Mouse (Mus musculus): ENCODE measurements around the gene Phyhd1.
A peak's percentile ranks its signal among the peaks of the same experiment; 100 is the strongest.

Phyhd1 gene

DNA sequence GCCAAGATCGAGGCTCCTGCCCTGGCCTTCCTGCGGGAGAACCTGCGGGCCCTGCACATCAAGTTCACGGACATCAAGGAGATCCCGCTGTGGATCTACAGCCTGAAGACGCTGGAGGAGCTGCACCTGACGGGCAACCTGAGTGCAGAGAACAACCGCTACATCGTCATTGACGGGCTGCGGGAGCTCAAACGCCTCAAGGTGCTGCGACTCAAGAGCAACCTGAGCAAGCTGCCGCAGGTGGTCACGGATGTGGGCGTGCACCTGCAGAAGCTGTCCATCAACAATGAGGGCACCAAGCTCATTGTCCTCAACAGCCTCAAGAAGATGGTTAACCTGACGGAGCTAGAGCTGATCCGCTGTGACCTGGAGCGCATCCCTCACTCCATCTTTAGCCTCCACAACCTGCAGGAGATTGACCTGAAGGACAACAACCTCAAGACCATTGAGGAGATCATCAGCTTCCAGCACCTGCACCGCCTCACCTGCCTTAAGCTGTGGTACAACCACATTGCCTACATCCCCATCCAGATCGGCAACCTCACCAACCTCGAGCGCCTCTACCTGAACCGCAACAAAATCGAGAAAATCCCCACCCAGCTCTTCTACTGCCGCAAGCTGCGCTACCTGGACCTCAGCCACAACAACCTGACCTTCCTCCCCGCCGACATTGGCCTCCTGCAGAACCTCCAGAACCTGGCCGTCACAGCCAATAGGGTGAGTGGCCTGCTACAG is 9.2 kb upstream of the Phyhd1 start:
- DNase-seq = no peak

DNA sequence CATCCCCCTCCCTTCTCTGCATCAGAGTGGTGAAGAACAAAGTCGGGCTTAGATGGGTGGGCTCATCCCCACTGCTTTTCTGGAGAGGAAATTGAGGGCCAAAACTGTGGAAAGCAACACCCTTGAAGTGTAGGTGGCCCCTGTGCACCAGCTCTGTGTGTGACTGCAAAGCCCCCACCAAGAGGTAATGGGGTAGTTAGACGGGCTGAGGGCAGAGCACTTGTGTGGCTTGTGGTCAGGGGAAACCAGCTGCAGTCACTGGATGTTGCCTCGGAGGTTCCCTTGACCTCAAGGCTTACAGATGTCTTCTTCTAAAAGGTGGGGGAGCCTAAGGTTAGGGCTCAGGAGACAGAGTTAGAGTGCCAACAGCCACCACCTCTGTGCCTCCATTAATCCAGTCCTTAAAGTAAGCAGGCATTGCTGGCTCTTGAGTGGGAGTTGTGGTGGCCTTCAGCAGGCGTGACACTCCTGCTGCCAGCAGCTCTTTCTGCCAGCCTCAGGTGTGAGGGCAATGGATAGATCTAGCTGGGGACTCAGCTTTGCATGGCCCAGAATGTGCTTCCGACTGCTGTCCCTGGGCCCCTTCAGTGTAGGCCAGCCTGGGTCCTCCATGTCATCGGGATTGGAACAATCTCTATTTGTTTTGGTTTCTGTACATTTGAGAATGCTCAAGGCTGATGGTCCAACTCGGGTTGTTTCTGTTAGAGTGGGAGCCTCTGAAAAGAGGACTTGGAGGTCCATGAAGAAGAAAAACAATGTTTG is 8.1 kb upstream of the Phyhd1 start:
- DNase-seq = no peak

- no peak for DNase-seq
Measured at GRCm38 (mm10) chr2:30258600-30258999, 7.4 kb upstream of the Phyhd1 start.

DNA sequence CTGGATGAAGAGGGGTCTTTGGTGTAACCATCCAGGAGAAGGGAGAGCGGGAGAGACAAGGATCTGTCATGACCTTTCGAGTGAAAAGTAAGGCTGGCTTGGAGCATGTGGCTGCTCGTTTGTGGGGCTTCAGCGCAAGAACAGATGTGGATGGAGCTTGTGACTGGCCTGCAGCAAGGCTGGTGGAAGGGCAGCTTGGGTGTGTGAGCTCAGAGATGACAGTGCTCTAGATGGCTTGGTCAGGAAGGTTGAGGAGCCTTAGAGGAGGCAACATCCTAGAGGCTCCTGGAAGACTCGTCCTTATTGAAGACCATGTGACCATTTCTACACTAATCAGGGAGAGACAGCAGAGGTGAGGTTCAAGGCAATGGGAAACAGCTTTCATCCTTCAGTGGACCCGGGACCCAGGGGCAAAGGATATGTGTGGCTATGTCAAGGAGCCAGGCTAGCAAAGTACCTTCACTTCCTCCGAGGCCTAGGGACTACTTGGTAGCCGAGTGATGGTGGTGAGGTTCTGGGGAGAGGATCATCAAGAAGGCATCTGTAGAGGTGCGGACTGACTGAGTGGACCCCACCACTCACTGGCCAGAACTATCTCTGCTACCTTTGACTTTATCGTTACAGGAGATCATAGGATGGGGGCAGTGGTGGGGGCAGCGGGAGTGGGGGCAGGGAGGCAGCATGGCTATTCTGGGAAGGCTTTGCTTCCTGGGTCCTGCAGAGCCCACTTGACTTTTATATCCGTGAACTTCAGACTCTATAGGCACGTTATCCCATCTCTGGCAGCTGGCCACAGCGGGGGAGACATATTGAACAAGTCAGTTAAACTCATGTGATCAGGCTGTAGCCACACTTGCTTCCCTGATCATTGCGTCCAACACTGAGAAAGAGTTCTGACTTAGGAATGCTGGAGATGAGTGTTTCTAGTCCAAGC is 6.6 kb upstream of the Phyhd1 start:
- DNase-seq = no peak

DNA sequence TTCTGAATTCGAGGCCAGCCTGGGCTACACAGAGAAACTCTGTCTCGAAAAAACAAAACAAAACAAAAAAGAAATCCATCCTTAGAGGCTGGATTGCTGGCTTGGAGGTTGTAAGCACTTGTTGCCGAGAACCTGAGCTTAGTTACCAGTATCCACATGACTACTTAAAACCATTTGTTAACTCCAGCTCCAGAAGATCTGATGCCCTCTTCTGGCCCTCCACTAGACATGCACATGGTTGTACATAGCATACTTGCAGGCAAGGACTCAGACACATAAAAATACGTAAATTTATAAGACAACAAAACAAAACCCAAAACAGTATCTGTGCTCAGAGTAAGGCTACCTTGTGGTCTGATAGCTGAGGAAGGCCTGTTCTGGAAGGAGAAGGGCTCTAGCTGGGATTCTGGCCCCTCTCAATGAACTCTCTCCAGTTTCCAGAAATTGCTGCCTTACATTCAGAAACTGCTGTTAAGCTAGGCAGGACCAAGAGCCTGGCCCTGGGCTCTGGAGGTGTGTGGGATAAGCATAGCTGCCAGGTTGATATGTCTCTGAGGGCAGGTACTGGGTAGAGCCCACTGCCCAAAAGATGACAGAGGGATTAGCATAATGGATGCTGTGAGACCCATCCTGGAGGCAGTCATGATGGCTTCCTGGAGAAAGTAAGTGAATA is 4.8 kb upstream of the Phyhd1 start:
- DNase-seq = no peak

DNA sequence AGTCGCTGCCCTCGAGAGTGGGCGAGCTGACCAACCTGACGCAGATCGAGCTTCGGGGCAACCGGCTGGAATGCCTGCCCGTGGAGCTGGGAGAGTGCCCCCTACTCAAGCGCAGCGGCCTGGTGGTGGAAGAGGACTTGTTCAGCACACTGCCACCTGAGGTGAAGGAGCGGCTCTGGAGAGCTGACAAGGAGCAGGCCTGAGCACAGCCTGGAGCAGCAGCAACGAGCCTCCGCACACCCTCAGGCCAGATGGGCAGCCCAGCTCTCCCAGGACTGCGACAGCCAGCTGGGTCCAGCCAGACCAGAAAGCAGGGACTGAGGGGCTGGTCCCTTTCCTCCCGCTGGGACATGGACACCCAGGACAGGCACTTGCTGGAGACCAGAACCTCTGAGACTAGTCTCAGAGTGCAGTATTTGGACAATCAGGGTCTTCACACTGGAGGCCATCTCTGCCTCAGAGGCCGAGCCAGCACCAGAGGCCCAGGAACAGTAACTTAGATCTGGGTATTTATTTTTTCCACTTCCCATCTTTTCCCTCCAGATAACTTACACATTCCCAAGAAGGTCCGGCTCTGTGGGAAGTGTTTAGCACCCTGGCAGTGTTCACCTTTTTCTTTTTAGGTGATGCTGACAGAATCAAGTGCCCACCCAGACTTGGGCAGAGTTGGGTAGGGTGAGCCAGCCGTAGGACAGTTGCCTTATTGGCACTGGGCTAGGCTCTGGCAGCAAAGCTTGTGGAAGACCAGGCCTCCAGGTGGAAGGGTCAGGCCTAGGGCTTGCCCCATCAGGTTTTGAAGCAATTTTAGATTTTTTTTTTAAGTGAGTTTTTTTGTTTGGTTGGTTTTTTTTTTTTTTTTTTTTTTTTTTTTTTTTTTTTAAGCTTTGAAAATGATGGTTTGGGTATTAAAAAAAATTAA is 3.8 kb upstream of the Phyhd1 start:
- no peak for DNase-seq

DNA sequence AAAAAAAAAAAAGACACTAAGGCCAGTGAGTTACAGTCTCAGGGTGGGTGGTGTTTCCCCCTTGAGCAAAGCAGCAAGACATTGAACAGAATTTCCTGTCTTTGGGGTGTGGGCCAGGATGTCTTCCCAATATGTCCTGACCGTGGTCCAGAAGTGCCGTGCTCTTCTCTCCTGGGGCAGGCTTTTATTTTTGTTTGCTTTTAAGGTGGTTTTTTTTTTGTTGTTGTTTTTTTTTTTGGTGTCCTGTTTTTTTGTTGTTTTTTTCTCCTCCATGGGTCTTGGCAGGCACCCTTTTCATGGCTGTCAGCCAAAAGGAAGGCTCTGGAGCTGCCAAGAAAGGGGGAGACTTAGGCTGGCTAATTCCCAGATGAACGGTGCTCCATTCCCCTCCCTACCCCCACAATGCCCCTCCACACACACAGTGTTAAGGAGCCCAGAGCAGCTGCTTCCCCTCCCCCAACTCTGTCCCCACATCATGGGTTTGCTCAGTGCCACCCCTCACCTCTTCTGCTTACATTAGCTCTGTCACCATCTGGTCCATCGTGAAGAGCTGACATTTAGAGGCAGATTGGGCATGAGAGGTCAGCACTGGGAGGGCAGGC is 3.1 kb upstream of the Phyhd1 start:
- peak; percentile 58 for DNase-seq

DNA sequence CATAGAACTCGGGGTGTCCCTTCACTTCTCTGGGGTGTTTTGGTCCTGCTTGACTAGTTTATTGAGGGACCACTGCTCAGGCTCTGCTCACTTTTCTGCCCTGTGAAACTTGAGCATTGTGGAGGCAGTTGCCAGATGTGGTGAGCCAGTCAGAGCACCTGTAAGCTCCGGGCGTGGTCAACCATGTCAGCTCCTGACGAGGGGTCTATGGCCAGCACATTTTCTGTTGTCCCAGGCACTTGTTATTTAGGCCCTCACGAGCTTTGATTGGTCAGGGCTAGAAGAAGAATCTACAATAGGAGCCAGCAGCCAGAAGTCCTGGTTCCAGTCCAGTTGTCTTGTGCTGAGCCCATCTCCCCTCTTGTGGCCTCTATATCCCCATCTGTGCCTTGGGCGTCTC is 2.2 kb upstream of the Phyhd1 start:
- DNase-seq = no peak

DNA sequence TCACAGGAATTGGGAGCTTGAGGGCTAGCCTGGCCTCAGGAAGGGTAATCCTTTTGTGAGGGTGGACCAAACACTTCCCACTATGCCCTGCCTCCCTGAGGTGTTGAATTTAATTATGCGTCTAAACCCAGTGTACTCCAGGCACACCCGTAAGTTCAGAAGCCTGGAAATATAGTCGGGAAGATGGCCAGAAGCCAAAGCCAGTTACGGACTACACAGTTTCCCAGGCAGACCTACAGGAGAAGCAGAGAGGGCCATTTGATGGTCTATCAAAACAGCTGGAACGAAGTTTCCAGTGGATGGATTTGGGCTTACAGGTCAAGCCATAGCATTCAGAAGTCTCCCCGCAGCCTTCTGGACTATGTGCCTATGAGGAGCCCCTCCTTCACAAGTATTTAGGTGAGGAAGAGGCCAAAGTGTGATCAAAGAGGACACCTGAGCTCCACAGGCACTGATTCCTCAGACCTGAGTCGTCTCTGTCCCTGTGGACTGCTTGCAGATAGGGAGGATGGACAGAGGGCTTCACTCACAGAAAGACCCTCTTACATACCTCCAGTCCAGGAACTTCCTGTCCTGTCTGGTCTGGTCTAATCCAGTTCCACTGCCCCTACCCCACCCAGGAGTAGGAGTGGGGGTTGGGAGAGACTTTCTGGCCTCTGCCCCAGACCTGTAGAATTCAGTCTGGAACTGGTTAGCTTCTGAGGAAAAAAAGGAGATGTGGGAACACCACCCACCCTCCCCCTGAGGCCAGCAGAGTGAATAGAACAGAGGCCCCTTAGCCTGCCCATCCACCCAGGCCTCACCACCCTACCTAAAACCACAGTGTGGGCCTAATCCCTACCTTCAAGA is 1.1 kb upstream of the Phyhd1 start:
- DNase-seq = no peak

DNA sequence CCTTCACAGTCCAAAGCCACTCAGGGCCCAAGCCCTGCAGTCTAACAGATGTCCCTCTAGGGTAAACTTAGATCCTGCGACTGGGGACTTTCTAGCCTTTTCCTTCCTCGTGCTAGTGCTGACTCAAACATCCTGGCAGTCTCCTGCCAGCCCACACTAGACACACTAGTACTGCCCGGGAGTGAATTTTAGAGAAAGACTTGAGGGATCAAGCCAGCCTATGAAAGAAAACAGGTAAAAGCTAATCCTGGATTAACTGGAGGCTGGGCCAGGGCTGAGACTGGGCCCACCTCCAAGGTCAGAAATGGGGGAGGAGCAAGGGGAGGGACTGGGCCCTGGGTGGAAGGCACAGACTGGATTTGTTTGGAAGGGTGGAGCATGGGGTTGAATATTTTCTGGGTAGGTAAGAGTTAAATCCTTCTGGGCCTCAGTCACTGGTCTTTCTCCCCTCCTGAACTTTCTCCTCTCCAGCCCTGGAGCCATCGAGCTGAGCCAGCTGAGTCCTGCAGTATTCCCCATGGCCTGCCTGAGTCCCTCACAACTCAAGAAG is 464 bp downstream of the Phyhd1 start:
- DNase-seq = peak; percentile 66

DNA sequence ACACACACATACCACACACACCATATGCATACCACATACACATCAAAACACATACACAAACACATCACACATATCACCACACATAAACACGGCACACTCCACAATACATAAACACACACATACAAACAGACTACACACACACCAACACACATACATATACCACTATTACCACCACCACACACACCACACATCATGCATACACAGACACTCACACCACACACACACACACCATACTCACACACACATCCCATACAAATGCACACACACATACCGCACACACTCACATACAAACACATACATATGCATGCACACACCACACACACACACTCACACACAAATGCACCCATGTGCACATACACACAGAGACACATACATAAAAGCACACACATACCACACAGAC is 1.5 kb downstream of the Phyhd1 start:
- no peak for DNase-seq

DNA sequence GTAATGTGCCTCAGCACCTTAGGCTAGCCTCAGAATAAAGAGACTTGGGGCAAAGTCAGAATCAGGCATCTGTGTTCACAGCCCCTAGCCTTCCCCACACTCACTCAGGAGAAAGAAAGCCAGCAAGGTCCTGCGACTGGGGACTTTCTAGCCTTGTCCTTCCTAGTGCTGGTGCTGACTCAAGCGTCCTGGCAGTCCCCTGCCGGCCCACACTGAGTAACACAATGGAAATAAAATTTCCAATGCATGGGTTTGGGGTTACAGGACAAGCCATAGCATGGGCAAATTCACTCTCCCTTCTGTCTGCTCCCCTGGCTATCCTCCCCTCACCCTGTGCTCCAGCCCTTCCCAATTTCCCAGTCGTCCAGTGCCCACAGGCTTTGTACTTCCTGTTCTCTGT is 2.4 kb downstream of the Phyhd1 start:
- DNase-seq = no peak

GRCm38 (mm10) chr2:30269241-30269990 is 3.4 kb downstream of the Phyhd1 start:
- DNase-seq = no peak

DNA sequence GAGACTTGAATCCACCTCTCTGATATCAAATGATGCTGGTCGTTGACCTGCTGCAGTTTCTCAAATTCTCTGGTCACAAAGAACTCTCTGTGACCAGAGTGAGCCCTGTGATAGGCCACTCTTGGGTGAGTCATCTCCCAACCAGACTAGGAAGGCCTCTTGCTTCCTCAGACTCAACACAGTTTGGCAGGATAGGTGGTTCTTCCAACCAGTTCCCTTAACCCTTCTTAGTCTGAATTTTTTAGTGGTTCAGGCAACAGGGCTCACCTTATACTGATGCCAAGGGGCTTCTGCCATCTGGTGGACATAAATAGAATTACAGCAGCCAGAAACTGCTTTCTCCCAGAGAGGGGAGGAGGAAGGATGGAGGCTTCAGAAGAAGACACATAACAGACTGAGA is 4.1 kb downstream of the Phyhd1 start:
- peak; percentile 73 for DNase-seq

- DNase-seq = no peak
Measured at GRCm38 (mm10) chr2:30280743-30281142, 14.7 kb downstream of the Phyhd1 start, which contains the start of gene Gm28038. Gm28038 (plus strand) TSS chr2:30281043.

GRCm38 (mm10) chr2:30281651-30282050 is 15.6 kb downstream of the Phyhd1 start:
- no peak for DNase-seq

DNA sequence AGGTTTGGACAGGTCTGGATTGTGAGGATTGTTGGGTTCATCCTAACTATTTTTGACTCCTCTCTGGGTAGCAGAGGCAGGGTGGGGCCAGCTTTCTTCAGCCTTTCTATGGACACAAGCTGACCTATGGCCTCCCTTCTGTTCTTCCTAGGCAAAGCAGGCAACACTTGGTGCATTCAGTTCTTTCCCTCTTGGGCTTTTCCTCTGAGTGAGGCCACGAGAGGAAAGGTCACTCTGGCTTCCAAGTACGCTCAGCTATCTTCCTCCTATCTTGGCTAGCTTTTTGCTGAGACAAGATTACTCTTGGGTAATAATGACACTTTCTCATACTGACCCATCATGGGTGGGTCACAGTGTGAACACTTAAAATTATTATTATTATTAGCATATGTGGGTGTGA is 17.2 kb downstream of the Phyhd1 start:
- no peak for DNase-seq

DNA sequence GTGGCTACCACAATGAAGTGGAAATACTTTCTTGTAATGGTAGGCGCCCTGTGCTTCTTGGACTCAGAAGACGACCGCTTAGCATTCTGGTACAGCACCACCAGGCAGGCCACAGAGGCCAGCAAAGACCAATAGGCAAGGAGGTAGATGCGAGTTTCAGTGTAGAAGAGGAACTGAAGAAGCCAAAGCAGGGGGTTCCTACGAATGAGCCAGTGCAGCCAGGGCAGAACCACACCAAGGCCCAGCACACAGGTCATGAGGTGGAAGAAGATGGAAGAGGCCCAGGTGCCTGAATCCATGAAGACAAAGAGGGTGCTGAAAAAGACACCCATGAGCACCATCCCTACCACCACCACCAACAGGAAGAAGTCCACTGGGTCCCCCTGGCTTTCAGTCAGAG is 19.0 kb downstream of the Phyhd1 start:
- DNase-seq = no peak
